Mouse (Mus musculus): Measurements from ENCODE around the gene Ric8b. TPM values are rescaled to one million over a fixed set of nuclear protein-coding genes. Genes with fewer than 3 reads are reported as not detected.

The Ric8b gene
- polyA plus RNA-seq, 1 experiment: 22.0 TPM

GRCm38 (mm10) chr10:84997571-84998224 lies 80.3 kb downstream of the Ric8b start:
- H3K4me1 ChIP-seq (ENCODE audit: control insufficient read depth, insufficient read depth, low read length): no peaks in the 10 kb centered on the region
- no peak overlapping the region for H3K27ac ChIP-seq (ENCODE audit: insufficient read depth, low read length)
- no peak overlapping the region for H3K4me3 ChIP-seq (ENCODE audit: insufficient read depth, low read length)
- TF ChIP-seq CTCF (IDR thresholded peaks at IDR 0.05; ENCODE audit: borderline replicate concordance, insufficient read depth, low read length) (no peak), POLR2A (IDR thresholded peaks at IDR 0.05; ENCODE audit: low read depth, low read length) (no peak)

GRCm38 (mm10) chr10:84998225-84998579 lies 80.8 kb downstream of the Ric8b start:
- no peak for TF ChIP-seq CTCF (IDR thresholded peaks at IDR 0.05; ENCODE audit: borderline replicate concordance, insufficient read depth, low read length)
- no peak for TF ChIP-seq POLR2A (IDR thresholded peaks at IDR 0.05; ENCODE audit: low read depth, low read length)
- Histone ChIP-seq H3K27ac (ENCODE audit: insufficient read depth, low read length) (no peak overlapping the region), H3K4me1 (ENCODE audit: control insufficient read depth, insufficient read depth, low read length) (no peaks in the 10 kb centered on the region), H3K4me3 (ENCODE audit: insufficient read depth, low read length) (no peak overlapping the region)

GRCm38 (mm10) chr10:85001920-85002319 lies 84.5 kb downstream of the Ric8b start:
- no peak overlapping the region for H3K4me3 ChIP-seq (ENCODE audit: insufficient read depth, low read length)
- TF ChIP-seq CTCF (IDR thresholded peaks at IDR 0.05; ENCODE audit: borderline replicate concordance, insufficient read depth, low read length) (no peak), POLR2A (IDR thresholded peaks at IDR 0.05; ENCODE audit: low read depth, low read length) (no peak)
- H3K27ac ChIP-seq (ENCODE audit: insufficient read depth, low read length): no peak overlapping the region
- H3K4me1 ChIP-seq (ENCODE audit: control insufficient read depth, insufficient read depth, low read length): peaks cover 3% of the 10 kb centered on the region; the same call in 1 of the 2 replicates

- H3K4me3 ChIP-seq (ENCODE audit: insufficient read depth, low read length): no peak overlapping the region
Observed at GRCm38 (mm10) chr10:85003190-85004026, 86.0 kb downstream of the Ric8b start.

GRCm38 (mm10) chr10:85006573-85007310 lies 89.3 kb downstream of the Ric8b start:
- H3K4me3 ChIP-seq (ENCODE audit: insufficient read depth, low read length): no peak overlapping the region
- peaks cover 13% of the 10 kb centered on the region; the same call in 1 of the 2 replicates for H3K4me1 ChIP-seq (ENCODE audit: control insufficient read depth, insufficient read depth, low read length)
- H3K27ac ChIP-seq (ENCODE audit: insufficient read depth, low read length): no peak overlapping the region
- TF ChIP-seq POLR2A (IDR thresholded peaks at IDR 0.05; ENCODE audit: low read depth, low read length) (no peak), CTCF (IDR thresholded peaks at IDR 0.05; ENCODE audit: borderline replicate concordance, insufficient read depth, low read length) (no peak)

More at GRCm38 (mm10) chr10:85003190-85004026, 86.0 kb downstream of the Ric8b start:
- TF ChIP-seq CTCF (IDR thresholded peaks at IDR 0.05; ENCODE audit: borderline replicate concordance, insufficient read depth, low read length): no peak
- no peak for TF ChIP-seq POLR2A (IDR thresholded peaks at IDR 0.05; ENCODE audit: low read depth, low read length)
- Histone ChIP-seq H3K27ac (ENCODE audit: insufficient read depth, low read length) (no peak overlapping the region), H3K4me1 (ENCODE audit: control insufficient read depth, insufficient read depth, low read length) (peaks cover 3% of the 10 kb centered on the region; the same call in 1 of the 2 replicates)

- no peak for TF ChIP-seq CTCF (IDR thresholded peaks at IDR 0.05; ENCODE audit: borderline replicate concordance, insufficient read depth, low read length)
- no peak for TF ChIP-seq POLR2A (IDR thresholded peaks at IDR 0.05; ENCODE audit: low read depth, low read length)
- no peak overlapping the region for H3K27ac ChIP-seq (ENCODE audit: insufficient read depth, low read length)
- H3K4me3 ChIP-seq (ENCODE audit: insufficient read depth, low read length): no peak overlapping the region
- peaks cover 13% of the 10 kb centered on the region; the same call in 1 of the 2 replicates for H3K4me1 ChIP-seq (ENCODE audit: control insufficient read depth, insufficient read depth, low read length)
Observed at GRCm38 (mm10) chr10:85007861-85008840, 90.7 kb downstream of the Ric8b start.

GRCm38 (mm10) chr10:85011066-85011465 lies 93.7 kb downstream of the Ric8b start:
- peaks cover 13% of the 10 kb centered on the region; the same call in 1 of the 2 replicates for H3K4me1 ChIP-seq (ENCODE audit: control insufficient read depth, insufficient read depth, low read length)
- TF ChIP-seq CTCF (IDR thresholded peaks at IDR 0.05; ENCODE audit: borderline replicate concordance, insufficient read depth, low read length) (no peak), POLR2A (IDR thresholded peaks at IDR 0.05; ENCODE audit: low read depth, low read length) (no peak)
- no peak overlapping the region for H3K4me3 ChIP-seq (ENCODE audit: insufficient read depth, low read length)
- no peak overlapping the region for H3K27ac ChIP-seq (ENCODE audit: insufficient read depth, low read length)

GRCm38 (mm10) chr10:85013464-85013863 lies 96.0 kb downstream of the Ric8b start:
- no peak overlapping the region for H3K4me3 ChIP-seq (ENCODE audit: insufficient read depth, low read length)
- TF ChIP-seq CTCF (IDR thresholded peaks at IDR 0.05; ENCODE audit: borderline replicate concordance, insufficient read depth, low read length) (peak; percentile 65; the same call in 1 of the 2 replicates), POLR2A (IDR thresholded peaks at IDR 0.05; ENCODE audit: low read depth, low read length) (no peak)
- H3K4me1 ChIP-seq (ENCODE audit: control insufficient read depth, insufficient read depth, low read length): peaks cover 10% of the 10 kb centered on the region; the same call in 1 of the 2 replicates
- no peak overlapping the region for H3K27ac ChIP-seq (ENCODE audit: insufficient read depth, low read length)
